Mouse (Mus musculus) spleen, adult 2 months (tissue): Measurements from ENCODE around the gene 1810043G02Rik.

Source experiments
- CTCF ChIP-seq: fragments of 200-500 bp; IDR thresholded peaks from 2 replicates; pipeline ENCODE4 v1.5.1; 2011; ENCODE audit warnings: mild to moderate bottlenecking, inconsistent platforms; ENCODE audit not compliant: insufficient read depth, insufficient read length, insufficient replicate concordance; ENCODE audit errors: extremely low read depth
- POLR2A ChIP-seq: fragments of 200-500 bp; IDR thresholded peaks from 2 replicates; pipeline ENCODE4 v1.6.1; 2011; ENCODE audit warnings: low read depth, low read length, inconsistent platforms

DNA sequence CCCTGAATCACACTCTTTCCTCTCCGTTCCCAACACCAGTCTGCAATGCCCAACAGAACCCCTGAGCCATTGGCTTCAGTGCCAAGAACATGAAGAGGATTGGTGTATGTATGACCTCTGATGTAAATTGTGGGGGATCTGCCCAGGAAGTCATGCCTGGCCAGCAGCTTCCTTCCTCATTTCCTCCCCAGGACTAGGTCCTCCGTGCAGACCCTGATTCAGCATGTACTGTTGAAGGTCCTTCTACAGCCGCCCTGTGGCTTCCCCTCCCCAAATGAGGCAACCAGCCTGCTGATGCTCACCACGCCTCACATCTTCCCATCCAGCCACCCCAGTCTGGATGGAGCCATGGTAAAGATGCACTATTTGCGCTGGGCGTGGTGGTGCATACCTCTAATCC, 7.8 kb upstream of the 1810043G02Rik start, which contains the start of gene Trpm2:
- no peak for TF ChIP-seq POLR2A
- TF ChIP-seq CTCF, result no peak
